Mouse (Mus musculus): ENCODE measurements around the gene Ccdc134. TPM values are rescaled to one million over a fixed set of nuclear protein-coding genes. Genes with fewer than 3 reads are reported as not detected.
"Not testable (repeated sequence)": the region's sequence is repeated elsewhere in the genome, so short reads cannot be mapped to it uniquely, and the experiment has no call there.

The Ccdc134 gene
- 17.0 and 17.1 TPM in 2 replicates for polyA plus RNA-seq (2016; fragmentation: Nextera tagmentation; extraction: Ambion mirVana)

GRCm38 (mm10) chr15:82127426-82128374 is at the start of gene Ccdc134:
TSS of gene Ccdc134 (plus strand) at chr15:82127922.
- peak within 1 kb of the TSS; percentile 77 for H3K9ac ChIP-seq
- H3K36me3 ChIP-seq, result peaks cover 9% of the 10 kb centered on the region; the same call in 1 of the 2 replicates
- 1% methylated on average over 74 of the region's 74 CpGs for WGBS
- peaks cover 17% of the 10 kb centered on the region; the same call in 1 of the 2 replicates for H3K4me1 ChIP-seq
- H3K4me2 ChIP-seq (replicated peaks), result peak within 1 kb of the TSS; percentile 76
- peak within 1 kb of the TSS; percentile 77 for H3K4me3 ChIP-seq
- peak; percentile 99 for ATAC-seq (ENCODE audit: low FRiP score)
- no peaks in the 10 kb centered on the region for H3K9me3 ChIP-seq (replicated peaks)
- H3K27me3 ChIP-seq, result 0 out of 2 replicates have a peak, but pooled peaks cover 6% of the 10 kb centered on the region
- peak within 1 kb of the TSS; percentile 72 for H3K27ac ChIP-seq

GRCm38 (mm10) chr15:82079883-82080282 is 47.8 kb upstream of the Ccdc134 start:
- Histone ChIP-seq H3K27ac (no peak overlapping the region), H3K36me3 (no peaks in the 10 kb centered on the region), H3K4me1 (no peaks in the 10 kb centered on the region), H3K4me2 (replicated peaks) (no peak overlapping the region), H3K27me3 (peaks cover 6% of the 10 kb centered on the region; the same call in 1 of the 2 replicates), H3K4me3 (no peak overlapping the region), H3K9me3 (replicated peaks) (no peaks in the 10 kb centered on the region), H3K9ac (no peak overlapping the region)
- ATAC-seq (ENCODE audit: low FRiP score), result no peak
- WGBS, result 64% methylated on average over 10 of the region's 10 CpGs

GRCm38 (mm10) chr15:82081161-82081560 is 46.6 kb upstream of the Ccdc134 start:
- 33% methylated on average over 7 of the region's 7 CpGs for WGBS
- Histone ChIP-seq H3K4me3 (no peak overlapping the region), H3K27ac (no peak overlapping the region), H3K27me3 (peaks cover 6% of the 10 kb centered on the region), H3K36me3 (no peaks in the 10 kb centered on the region), H3K9ac (no peak overlapping the region), H3K4me2 (replicated peaks) (no peak overlapping the region), H3K4me1 (no peaks in the 10 kb centered on the region), H3K9me3 (replicated peaks) (no peaks in the 10 kb centered on the region)
- ATAC-seq (ENCODE audit: low FRiP score), result no peak

GRCm38 (mm10) chr15:82085606-82086005 is 42.1 kb upstream of the Ccdc134 start:
- 90% methylated on average over 9 of the region's 9 CpGs for WGBS
- Histone ChIP-seq H3K4me1 (0 out of 2 replicates have a peak, but pooled peaks cover 3% of the 10 kb centered on the region), H3K9me3 (replicated peaks) (no peaks in the 10 kb centered on the region), H3K4me3 (no peak overlapping the region), H3K4me2 (replicated peaks) (no peak overlapping the region), H3K36me3 (no peaks in the 10 kb centered on the region), H3K27ac (no peak overlapping the region), H3K27me3 (no peaks in the 10 kb centered on the region; the same call in none of the 2 replicates), H3K9ac (no peak overlapping the region)
- ATAC-seq (ENCODE audit: low FRiP score), result no peak

GRCm38 (mm10) chr15:82086131-82086530 is 41.6 kb upstream of the Ccdc134 start:
- ATAC-seq (ENCODE audit: low FRiP score), result no peak
- Histone ChIP-seq H3K9ac (no peak overlapping the region), H3K4me1 (0 out of 2 replicates have a peak, but pooled peaks cover 3% of the 10 kb centered on the region), H3K27me3 (no peaks in the 10 kb centered on the region; the same call in none of the 2 replicates), H3K4me2 (replicated peaks) (no peak overlapping the region), H3K9me3 (replicated peaks) (no peaks in the 10 kb centered on the region), H3K4me3 (no peak overlapping the region), H3K36me3 (no peaks in the 10 kb centered on the region), H3K27ac (no peak overlapping the region)
- 83% methylated on average over 12 of the region's 12 CpGs for WGBS

GRCm38 (mm10) chr15:82087266-82087665 is 40.5 kb upstream of the Ccdc134 start:
- H3K4me2 ChIP-seq (replicated peaks), result no peak overlapping the region
- no peaks in the 10 kb centered on the region for H3K9me3 ChIP-seq (replicated peaks)
- H3K4me1 ChIP-seq, result 0 out of 2 replicates have a peak, but pooled peaks cover 3% of the 10 kb centered on the region
- WGBS, result 12% methylated on average over 10 of the region's 10 CpGs
- no peak overlapping the region for H3K4me3 ChIP-seq
- no peaks in the 10 kb centered on the region; the same call in none of the 2 replicates for H3K27me3 ChIP-seq
- H3K27ac ChIP-seq, result no peak overlapping the region
- ATAC-seq (ENCODE audit: low FRiP score), result no peak
- H3K9ac ChIP-seq, result no peak overlapping the region
- H3K36me3 ChIP-seq, result no peaks in the 10 kb centered on the region

- 0 out of 2 replicates have a peak, but pooled peaks cover 3% of the 10 kb centered on the region for H3K4me1 ChIP-seq
- WGBS, result 72% methylated on average over 7 of the region's 7 CpGs
- H3K9me3 ChIP-seq (replicated peaks), result no peaks in the 10 kb centered on the region
- no peak overlapping the region for H3K4me2 ChIP-seq (replicated peaks)
- H3K27ac ChIP-seq, result no peak overlapping the region
- H3K36me3 ChIP-seq, result no peaks in the 10 kb centered on the region
- no peak overlapping the region for H3K9ac ChIP-seq
- H3K27me3 ChIP-seq, result no peaks in the 10 kb centered on the region; the same call in 1 of the 2 replicates
- ATAC-seq (ENCODE audit: low FRiP score), result no peak
- no peak overlapping the region for H3K4me3 ChIP-seq
These were observed 36.7 kb upstream of the Ccdc134 start for GRCm38 (mm10) chr15:82091061-82091460.

- Histone ChIP-seq H3K27ac (no peak overlapping the region), H3K9me3 (replicated peaks) (no peaks in the 10 kb centered on the region), H3K4me2 (replicated peaks) (no peak overlapping the region), H3K27me3 (0 out of 2 replicates have a peak, but pooled peaks cover 4% of the 10 kb centered on the region), H3K9ac (no peak overlapping the region), H3K36me3 (no peaks in the 10 kb centered on the region), H3K4me3 (no peak overlapping the region), H3K4me1 (no peaks in the 10 kb centered on the region)
- no peak for ATAC-seq (ENCODE audit: low FRiP score)
- WGBS, result 19% methylated on average over 8 of the region's 8 CpGs
These were observed 20.7 kb upstream of the Ccdc134 start for GRCm38 (mm10) chr15:82106953-82107555.

- H3K27me3 ChIP-seq, result no peaks in the 10 kb centered on the region
- ATAC-seq (ENCODE audit: low FRiP score), result no peak
- no peaks in the 10 kb centered on the region for H3K9me3 ChIP-seq (replicated peaks)
- no peak overlapping the region for H3K4me2 ChIP-seq (replicated peaks)
- WGBS, result 88% methylated on average over 8 of the region's 8 CpGs
- H3K9ac ChIP-seq, result no peak overlapping the region
- no peak overlapping the region for H3K27ac ChIP-seq
- no peaks in the 10 kb centered on the region for H3K4me1 ChIP-seq
- H3K4me3 ChIP-seq, result no peak overlapping the region
- H3K36me3 ChIP-seq, result no peaks in the 10 kb centered on the region
These were observed 7.2 kb upstream of the Ccdc134 start for GRCm38 (mm10) chr15:82120544-82120943.

GRCm38 (mm10) chr15:82126690-82127089 is 1.0 kb upstream of the Ccdc134 start:
- H3K27me3 ChIP-seq; H3K27ac ChIP-seq; H3K9ac ChIP-seq; H3K4me3 ChIP-seq; H3K36me3 ChIP-seq; H3K9me3 ChIP-seq (replicated peaks); ATAC-seq (ENCODE audit: low FRiP score): not testable (repeated sequence)
- Histone ChIP-seq H3K4me1 (peaks cover 17% of the 10 kb centered on the region; the same call in 1 of the 2 replicates), H3K4me2 (replicated peaks) (peak overlapping the region; percentile 76; the same call in 1 of the 2 replicates)
- 78% methylated on average over 4 of the region's 4 CpGs for WGBS

- ATAC-seq (ENCODE audit: low FRiP score), result no peak
- Histone ChIP-seq H3K4me3 (peak overlapping the region; percentile 77), H3K27ac (no peak overlapping the region), H3K36me3 (peaks cover 9% of the 10 kb centered on the region; the same call in 1 of the 2 replicates), H3K9ac (peak overlapping the region; percentile 77), H3K4me2 (replicated peaks) (peak overlapping the region; percentile 76), H3K27me3 (0 out of 2 replicates have a peak, but pooled peaks cover 6% of the 10 kb centered on the region), H3K4me1 (peaks cover 17% of the 10 kb centered on the region; the same call in 1 of the 2 replicates), H3K9me3 (replicated peaks) (no peaks in the 10 kb centered on the region)
- WGBS, result 1% methylated on average over 5 of the region's 5 CpGs
These were observed 676 bp downstream of the Ccdc134 start for GRCm38 (mm10) chr15:82128398-82128797.

- Histone ChIP-seq H3K9ac (no peak overlapping the region), H3K27me3 (0 out of 2 replicates have a peak, but pooled peaks cover 6% of the 10 kb centered on the region), H3K4me2 (replicated peaks) (no peak overlapping the region), H3K4me3 (no peak overlapping the region), H3K4me1 (peaks cover 17% of the 10 kb centered on the region; the same call in 1 of the 2 replicates), H3K27ac (no peak overlapping the region), H3K9me3 (replicated peaks) (no peaks in the 10 kb centered on the region), H3K36me3 (peaks cover 9% of the 10 kb centered on the region; the same call in 1 of the 2 replicates)
- no peak for ATAC-seq (ENCODE audit: low FRiP score)
- WGBS, result 66% methylated on average over 7 of the region's 7 CpGs
These were observed 2.9 kb downstream of the Ccdc134 start for GRCm38 (mm10) chr15:82130599-82130998.

All from hindbrain, embryonic 12.5 days (tissue).